Mouse (Mus musculus): ENCODE data around the gene Utrn.

The Utrn gene

GRCm38 (mm10) chr10:12869029-12869671 is at the start of gene Utrn:
TSS of gene Utrn (minus strand) at chr10:12869365.
- DNase-seq (ENCODE audit: low spot score in 2 of 2) = peak; percentile 32 to 68

- DNase-seq (ENCODE audit: low spot score in 2 of 2) = no peak
Measured at GRCm38 (mm10) chr10:12917626-12918025, 48.5 kb upstream of the Utrn start.

- DNase-seq (ENCODE audit: low spot score in 2 of 2) = no peak
Measured at GRCm38 (mm10) chr10:12916376-12916775, 47.2 kb upstream of the Utrn start.

GRCm38 (mm10) chr10:12915826-12916225 is 46.7 kb upstream of the Utrn start:
- DNase-seq (ENCODE audit: low spot score in 2 of 2) = no peak

- DNase-seq (ENCODE audit: low spot score in 2 of 2) = no peak
Measured at GRCm38 (mm10) chr10:12914203-12914602, 45.0 kb upstream of the Utrn start.

GRCm38 (mm10) chr10:12911981-12912530 is 42.9 kb upstream of the Utrn start:
- DNase-seq (ENCODE audit: low spot score in 2 of 2) = peak; percentile 31 to 35

- no peak for DNase-seq (ENCODE audit: low spot score in 2 of 2)
Measured at GRCm38 (mm10) chr10:12911451-12911850, 42.3 kb upstream of the Utrn start.

GRCm38 (mm10) chr10:12909891-12910290 is 40.7 kb upstream of the Utrn start:
- no peak for DNase-seq (ENCODE audit: low spot score in 2 of 2)

- no peak for DNase-seq (ENCODE audit: low spot score in 2 of 2)
Measured at GRCm38 (mm10) chr10:12909179-12909578, 40.0 kb upstream of the Utrn start.

- no peak for DNase-seq (ENCODE audit: low spot score in 2 of 2)
Measured at GRCm38 (mm10) chr10:12904140-12904528, 35.0 kb upstream of the Utrn start.

GRCm38 (mm10) chr10:12903440-12904139 is 34.4 kb upstream of the Utrn start:
- DNase-seq (ENCODE audit: low spot score in 2 of 2) = no peak

- no peak for DNase-seq (ENCODE audit: low spot score in 2 of 2)
Measured at GRCm38 (mm10) chr10:12899901-12900300, 30.7 kb upstream of the Utrn start.

GRCm38 (mm10) chr10:12893339-12893738 is 24.2 kb upstream of the Utrn start:
- no peak for DNase-seq (ENCODE audit: low spot score in 2 of 2)

- no peak for DNase-seq (ENCODE audit: low spot score in 2 of 2)
Measured at GRCm38 (mm10) chr10:12888373-12888772, 19.2 kb upstream of the Utrn start.

- DNase-seq (ENCODE audit: low spot score in 2 of 2) = no peak
Measured at GRCm38 (mm10) chr10:12887792-12888191, 18.6 kb upstream of the Utrn start.

GRCm38 (mm10) chr10:12884308-12884948 is 15.3 kb upstream of the Utrn start:
- no peak for DNase-seq (ENCODE audit: low spot score in 2 of 2)

- no peak for DNase-seq (ENCODE audit: low spot score in 2 of 2)
Measured at GRCm38 (mm10) chr10:12881911-12882310, 12.7 kb upstream of the Utrn start.

- no peak for DNase-seq (ENCODE audit: low spot score in 2 of 2)
Measured at GRCm38 (mm10) chr10:12879313-12879695, 10.1 kb upstream of the Utrn start.

GRCm38 (mm10) chr10:12878661-12879312 is 9.6 kb upstream of the Utrn start:
- no peak for DNase-seq (ENCODE audit: low spot score in 2 of 2)

GRCm38 (mm10) chr10:12876426-12876825 is 7.3 kb upstream of the Utrn start:
- no peak for DNase-seq (ENCODE audit: low spot score in 2 of 2)

- no peak for DNase-seq (ENCODE audit: low spot score in 2 of 2)
Measured at GRCm38 (mm10) chr10:12875410-12875809, 6.2 kb upstream of the Utrn start.
